Mouse (Mus musculus): ENCODE measurements around the gene Polr3g.
"Not testable (repeated sequence)": the region's sequence is repeated elsewhere in the genome, so short reads cannot be mapped to it uniquely, and the experiment has no call there.

The Polr3g gene

GRCm38 (mm10) chr13:81689587-81689986, 21.2 kb downstream of the Polr3g start:
- DNase-seq (ENCODE audit: low spot score), result no peak

- no peak for DNase-seq (ENCODE audit: low spot score)
These were observed 25.9 kb downstream of the Polr3g start for GRCm38 (mm10) chr13:81684884-81685283.

- no peak for DNase-seq (ENCODE audit: low spot score)
These were observed 26.6 kb downstream of the Polr3g start for GRCm38 (mm10) chr13:81684258-81684657.

GRCm38 (mm10) chr13:81683107-81683506, 27.7 kb downstream of the Polr3g start:
- DNase-seq (ENCODE audit: low spot score), result no peak

- no peak for DNase-seq (ENCODE audit: low spot score)
These were observed 35.5 kb downstream of the Polr3g start for GRCm38 (mm10) chr13:81675333-81675732.

GRCm38 (mm10) chr13:81667713-81668112, 43.1 kb downstream of the Polr3g start:
- DNase-seq (ENCODE audit: low spot score), result no peak

GRCm38 (mm10) chr13:81664331-81664698, 46.5 kb downstream of the Polr3g start:
- DNase-seq (ENCODE audit: low spot score), result no peak

- no peak for DNase-seq (ENCODE audit: low spot score)
These were observed 47.1 kb downstream of the Polr3g start for GRCm38 (mm10) chr13:81663566-81664330.

- no peak for DNase-seq (ENCODE audit: low spot score)
These were observed 52.6 kb downstream of the Polr3g start for GRCm38 (mm10) chr13:81658053-81658752.

GRCm38 (mm10) chr13:81657351-81658052, 53.3 kb downstream of the Polr3g start, which contains the start of gene Lysmd3:
Lysmd3 (plus strand) TSS chr13:81657663.
- peak; percentile 94 for DNase-seq (ENCODE audit: low spot score)

GRCm38 (mm10) chr13:81657008-81657350, 53.8 kb downstream of the Polr3g start:
- DNase-seq (ENCODE audit: low spot score), result peak; percentile 17

GRCm38 (mm10) chr13:81656091-81656850, 54.5 kb downstream of the Polr3g start:
- peak; percentile 71 for DNase-seq (ENCODE audit: low spot score)

- not testable (repeated sequence) for DNase-seq (ENCODE audit: low spot score)
These were observed 60.4 kb downstream of the Polr3g start for GRCm38 (mm10) chr13:81650382-81650781.

GRCm38 (mm10) chr13:81646348-81646747, 64.5 kb downstream of the Polr3g start:
- DNase-seq (ENCODE audit: low spot score), result no peak

- no peak for DNase-seq (ENCODE audit: low spot score)
These were observed 66.7 kb downstream of the Polr3g start for GRCm38 (mm10) chr13:81644047-81644565.

GRCm38 (mm10) chr13:81642491-81643149, 68.2 kb downstream of the Polr3g start:
- no peak for DNase-seq (ENCODE audit: low spot score)

GRCm38 (mm10) chr13:81641289-81642045, 69.3 kb downstream of the Polr3g start:
- DNase-seq (ENCODE audit: low spot score), result peak; percentile 84

- peak; percentile 18 for DNase-seq (ENCODE audit: low spot score)
These were observed 69.9 kb downstream of the Polr3g start for GRCm38 (mm10) chr13:81640881-81641280.

- peak; percentile 81 for DNase-seq (ENCODE audit: low spot score)
These were observed 71.2 kb downstream of the Polr3g start for GRCm38 (mm10) chr13:81639624-81640023.

- peak; percentile 96 for DNase-seq (ENCODE audit: low spot score)
These were observed 77.9 kb downstream of the Polr3g start, which contains the start of gene Adgrv1 for GRCm38 (mm10) chr13:81632720-81633415. Adgrv1 (minus strand) TSS chr13:81633154.
